Mouse (Mus musculus) MEL (cell line): ENCODE measurements around the gene Pla2g2f. TPM values are rescaled to one million over a fixed set of nuclear protein-coding genes. Genes with fewer than 3 reads are reported as not detected.

Source experiments
- DNase-seq: peaks from one replicate; pipeline ENCODE4 v3.0.0; 2011; ENCODE audit warnings: low read depth, low spot score
- H3K27ac ChIP-seq: 2 replicates; pipeline ENCODE4 v1.5.1; 2012; ENCODE audit warnings: low read depth, mild to moderate bottlenecking, control low read depth, low read length, moderate library complexity; ENCODE audit not compliant: control insufficient read depth
- H3K27me3 ChIP-seq, 2 experiments: fragments of 150-350 bp in 1 of 2; sonication (generic) in 1 of 2; 2 replicates each; pipeline ENCODE4 v1.6.1; 2012; ENCODE audit warnings: low read length in 2 of 2, mild to moderate bottlenecking in 2 of 2, improper control_type of control experiment in 1 of 2, moderate library complexity in 1 of 2; ENCODE audit not compliant: insufficient read depth in 2 of 2, control insufficient read depth in 1 of 2
- H3K36me3 ChIP-seq, 2 experiments: 2 replicates each; pipeline ENCODE4 v1.6.1; 2012 to 2014; ENCODE audit warnings: low read length in 2 of 2, improper control_type of control experiment in 1 of 2, inconsistent platforms in 1 of 2, mild to moderate bottlenecking in 1 of 2; ENCODE audit not compliant: insufficient read depth in 2 of 2, control insufficient read depth in 1 of 2
- H3K4me1 ChIP-seq, 2 experiments: fragments of 150-350 bp in 1 of 2; sonication (generic) in 1 of 2; 2 replicates each; pipeline ENCODE4 v1.6.1; 2012; ENCODE audit warnings: low read length in 2 of 2, improper control_type of control experiment in 1 of 2, mild to moderate bottlenecking in 1 of 2; ENCODE audit not compliant: insufficient read depth in 2 of 2, control insufficient read depth in 1 of 2
- H3K4me3 ChIP-seq, 2 experiments: fragments of 150-350 bp in 1 of 2; sonication (generic) in 1 of 2; 2 replicates each; pipeline ENCODE4 v1.5.1; 2012; ENCODE audit warnings: low read depth in 2 of 2, low read length in 2 of 2, mild to moderate bottlenecking in 2 of 2, moderate library complexity in 2 of 2, control low read depth in 1 of 2, improper control_type of control experiment in 1 of 2; ENCODE audit not compliant: control insufficient read depth in 1 of 2, insufficient read depth in 1 of 2
- H3K79me2 ChIP-seq: 2 replicates; pipeline ENCODE4 v1.6.1; 2012; ENCODE audit warnings: mild to moderate bottlenecking, low read length, moderate library complexity; ENCODE audit not compliant: control insufficient read depth, poor library complexity, insufficient read depth
- H3K9ac ChIP-seq: 2 replicates; pipeline ENCODE4 v1.6.1; 2012; ENCODE audit warnings: low read depth, mild to moderate bottlenecking, control low read depth, low read length, moderate library complexity; ENCODE audit not compliant: control insufficient read depth, poor library complexity, severe bottlenecking
- H3K9me3 ChIP-seq: fragments of 150-350 bp; sonication (generic); replicated peaks from 2 replicates; pipeline ENCODE4 v1.6.1; 2012; ENCODE audit warnings: mild to moderate bottlenecking, low read length, improper control_type of control experiment, moderate library complexity; ENCODE audit not compliant: insufficient read depth
- CHD2 ChIP-seq: IDR thresholded peaks from 2 replicates; pipeline ENCODE4 v1.6.1; 2011; ENCODE audit warnings: low read length, improper control_type of control experiment
- CTCF ChIP-seq, 3 experiments: IDR thresholded peaks in 2 of 3; conservative IDR thresholded peaks in 1 of 3; 2 replicates each; pipeline ENCODE4 v1.5.1; 2011 to 2012; ENCODE audit warnings: low read length in 3 of 3, low read depth in 2 of 3, mild to moderate bottlenecking in 2 of 3, improper control_type of control experiment in 1 of 3, inconsistent platforms in 1 of 3, mixed read lengths in 1 of 3, moderate library complexity in 1 of 3; ENCODE audit not compliant: control insufficient read depth in 1 of 3, insufficient read depth in 1 of 3, poor library complexity in 1 of 3, severe bottlenecking in 1 of 3
- E2F4 ChIP-seq: IDR thresholded peaks from 2 replicates; pipeline ENCODE4 v1.6.1; 2011; ENCODE audit warnings: low read depth, low read length, improper control_type of control experiment, borderline replicate concordance
- EP300 ChIP-seq, 2 experiments: IDR thresholded peaks; 2 replicates each; pipeline ENCODE4 v1.6.1; 2011; ENCODE audit warnings: improper control_type of control experiment in 2 of 2, low read length in 2 of 2, low read depth in 1 of 2, mild to moderate bottlenecking in 1 of 2
- ETS1 ChIP-seq: IDR thresholded peaks from 2 replicates; pipeline ENCODE4 v1.6.1; 2012; ENCODE audit warnings: low read depth, mild to moderate bottlenecking, inconsistent platforms, low read length, improper control_type of control experiment, moderate library complexity
- GABPA ChIP-seq: IDR thresholded peaks from 2 replicates; pipeline ENCODE4 v1.6.1; 2012; ENCODE audit warnings: low read depth, mild to moderate bottlenecking, inconsistent platforms, low read length, improper control_type of control experiment, moderate library complexity
- GATA1 ChIP-seq: IDR thresholded peaks from 2 replicates; pipeline ENCODE4 v1.6.1; 2011; ENCODE audit warnings: low read depth, low read length, improper control_type of control experiment
- HCFC1 ChIP-seq: IDR thresholded peaks from 2 replicates; pipeline ENCODE4 v1.6.1; 2012; ENCODE audit warnings: low read depth, mild to moderate bottlenecking, inconsistent platforms, low read length, improper control_type of control experiment, moderate library complexity
- JUND ChIP-seq: IDR thresholded peaks from 2 replicates; pipeline ENCODE4 v1.6.1; 2011; ENCODE audit warnings: low read depth, mild to moderate bottlenecking, improper control_type of control experiment, low read length
- MAFK ChIP-seq: IDR thresholded peaks from 2 replicates; pipeline ENCODE4 v1.6.1; 2011; ENCODE audit warnings: low read depth, mild to moderate bottlenecking, low read length, improper control_type of control experiment, borderline replicate concordance
- MAX ChIP-seq: IDR thresholded peaks from 2 replicates; pipeline ENCODE4 v1.6.1; 2011; ENCODE audit warnings: low read length, improper control_type of control experiment
- MEF2A ChIP-seq: IDR thresholded peaks from 2 replicates; pipeline ENCODE4 v1.6.1; 2014; ENCODE audit warnings: low read depth, mild to moderate bottlenecking, inconsistent platforms, low read length, improper control_type of control experiment; ENCODE audit not compliant: poor library complexity, insufficient replicate concordance, severe bottlenecking; ENCODE audit errors: extremely low read depth
- MXI1 ChIP-seq: IDR thresholded peaks from 2 replicates; pipeline ENCODE4 v1.6.1; 2011; ENCODE audit warnings: mild to moderate bottlenecking, low read depth, low read length, improper control_type of control experiment
- MYB ChIP-seq: IDR thresholded peaks from 2 replicates; pipeline ENCODE4 v1.6.1; 2011; ENCODE audit warnings: mild to moderate bottlenecking, low read depth, low read length, improper control_type of control experiment
- MYC ChIP-seq: IDR thresholded peaks from 2 replicates; pipeline ENCODE4 v1.6.1; 2011; ENCODE audit warnings: low read depth, mild to moderate bottlenecking, low read length, improper control_type of control experiment, moderate library complexity
- NELFE ChIP-seq: IDR thresholded peaks from 2 replicates; pipeline ENCODE4 v1.6.1; 2011; ENCODE audit warnings: low read depth, low read length, improper control_type of control experiment
- POLR2AphosphoS5 ChIP-seq: IDR thresholded peaks from 2 replicates; pipeline ENCODE4 v1.6.1; 2012; ENCODE audit warnings: low read depth, borderline replicate concordance, mild to moderate bottlenecking, inconsistent platforms, low read length, moderate library complexity, mixed read lengths
- RCOR1 ChIP-seq: IDR thresholded peaks from 2 replicates; pipeline ENCODE4 v1.6.1; 2012; ENCODE audit warnings: low read depth, mild to moderate bottlenecking, inconsistent platforms, low read length, improper control_type of control experiment
- TBP ChIP-seq: IDR thresholded peaks from 2 replicates; pipeline ENCODE4 v1.8.0; 2011; ENCODE audit warnings: low read depth, low read length, improper control_type of control experiment
- USF1 ChIP-seq: IDR thresholded peaks from 2 replicates; pipeline ENCODE4 v1.6.1; 2014; ENCODE audit warnings: low read depth, mild to moderate bottlenecking, inconsistent platforms, low read length, improper control_type of control experiment, moderate library complexity
- USF2 ChIP-seq, 2 experiments: IDR thresholded peaks; 2 replicates each; pipeline ENCODE4 v1.6.1; 2011 to 2012; ENCODE audit warnings: improper control_type of control experiment in 2 of 2, low read length in 2 of 2, borderline replicate concordance in 1 of 2, inconsistent platforms in 1 of 2, low read depth in 1 of 2, mild to moderate bottlenecking in 1 of 2; ENCODE audit not compliant: insufficient read depth in 1 of 2
- ZC3H11A ChIP-seq: IDR thresholded peaks from 2 replicates; pipeline ENCODE4 v1.6.1; 2012; ENCODE audit warnings: low read depth, mild to moderate bottlenecking, inconsistent platforms, low read length, improper control_type of control experiment
- ZMIZ1 ChIP-seq: IDR thresholded peaks from 2 replicates; pipeline ENCODE4 v1.6.1; 2012; ENCODE audit warnings: low read depth, mild to moderate bottlenecking, inconsistent platforms, low read length, improper control_type of control experiment, moderate library complexity
- polyA plus RNA-seq, 2 experiments: library from polyadenylated mRNA; stranded (reverse) in 1 of 2; unstranded in 1 of 2; fragments of >175 nt in 1 of 2; fragments of >200 nt in 1 of 2; gene quantifications; 2 replicates each; pipeline versions ENCODE4 v1.2.1 to v1.2.4; 2012; ENCODE audit warnings: low replicate concordance in 2 of 2, low read depth in 1 of 2; ENCODE audit not compliant: insufficient read length in 2 of 2, insufficient read depth in 1 of 2, missing spikeins in 1 of 2
- total RNA-seq: library from RNA; depleted of rRNA; stranded (reverse); fragments of 300-350 nt; gene quantifications from 2 replicates; pipeline ENCODE4 v1.2.3, GENCODE M21; 2012; rRNA removed

Gene Pla2g2f
- not detected in 2 replicates for total RNA-seq
- not detected for polyA plus RNA-seq

GRCm38 (mm10) chr4:138757416-138757815 lies at the start of gene Pla2g2f:
TSS of gene Pla2g2f (minus strand) at chr4:138757626.
- H3K27me3 ChIP-seq: no peaks in the 10 kb centered on the region
- no peak for DNase-seq
- no peaks in the 10 kb centered on the region for H3K9me3 ChIP-seq
- TF ChIP-seq GATA1: no peak
- no peak for TF ChIP-seq JUND
- no peak for TF ChIP-seq MYC
- no peak for TF ChIP-seq ZC3H11A
- TF ChIP-seq NELFE: no peak
- no peak for TF ChIP-seq MXI1
- no peak for TF ChIP-seq CTCF (IDR thresholded peaks at IDR 0.05 in 2 of 3, conservative IDR thresholded peaks at IDR 0.05 in 1 of 3; ENCODE audit: control insufficient read depth in 1 of 3, insufficient read depth in 1 of 3, low read depth in 2 of 3, low read length in 3 of 3, poor library complexity in 1 of 3, severe bottlenecking in 1 of 3)
- TF ChIP-seq MAX: no peak
- no peak for TF ChIP-seq POLR2AphosphoS5
- TF ChIP-seq ZMIZ1: no peak
- no peak for TF ChIP-seq MAFK
- TF ChIP-seq EP300 (IDR thresholded peaks at IDR 0.05; ENCODE audit: low read depth in 1 of 2, low read length in 2 of 2): no peak
- H3K79me2 ChIP-seq: no peaks in the 10 kb centered on the region
- H3K4me3 ChIP-seq: no peak within 1 kb of the TSS
- H3K9ac ChIP-seq: no peak within 1 kb of the TSS
- H3K27ac ChIP-seq: no peak within 1 kb of the TSS
- no peaks in the 10 kb centered on the region for H3K36me3 ChIP-seq
- H3K4me1 ChIP-seq: no peaks in the 10 kb centered on the region

GRCm38 (mm10) chr4:138806920-138807541 lies 49.6 kb upstream of the Pla2g2f start:
- no peak overlapping the region for H3K9ac ChIP-seq
- H3K27me3 ChIP-seq: no peaks in the 10 kb centered on the region
- no peak for TF ChIP-seq MXI1
- no peak for TF ChIP-seq JUND
- no peaks in the 10 kb centered on the region for H3K79me2 ChIP-seq
- no peaks in the 10 kb centered on the region for H3K4me1 ChIP-seq
- no peak overlapping the region for H3K27ac ChIP-seq
- no peak for DNase-seq
- H3K9me3 ChIP-seq: no peaks in the 10 kb centered on the region
- H3K36me3 ChIP-seq: no peaks in the 10 kb centered on the region
- H3K4me3 ChIP-seq: no peak overlapping the region

- Histone ChIP-seq H3K4me1 (no peaks in the 10 kb centered on the region), H3K9ac (no peak overlapping the region), H3K9me3 (no peaks in the 10 kb centered on the region), H3K27me3 (no peaks in the 10 kb centered on the region), H3K27ac (no peak overlapping the region), H3K79me2 (no peaks in the 10 kb centered on the region), H3K36me3 (no peaks in the 10 kb centered on the region), H3K4me3 (no peak overlapping the region)
- TF ChIP-seq CHD2: no peak
- no peak for TF ChIP-seq USF1
- TF ChIP-seq MEF2A: no peak
- TF ChIP-seq USF2 (IDR thresholded peaks at IDR 0.05; ENCODE audit: borderline replicate concordance in 1 of 2, insufficient read depth in 1 of 2, low read depth in 1 of 2, low read length in 2 of 2): no peak
- TF ChIP-seq ETS1: no peak
- no peak for TF ChIP-seq TBP
- TF ChIP-seq RCOR1: no peak
- no peak for TF ChIP-seq HCFC1
- TF ChIP-seq MYC: no peak
- no peak for TF ChIP-seq MYB
- TF ChIP-seq MXI1: no peak
- TF ChIP-seq GABPA: no peak
- no peak for TF ChIP-seq MAFK
- TF ChIP-seq E2F4: no peak
- no peak for TF ChIP-seq CTCF (IDR thresholded peaks at IDR 0.05 in 2 of 3, conservative IDR thresholded peaks at IDR 0.05 in 1 of 3; ENCODE audit: control insufficient read depth in 1 of 3, insufficient read depth in 1 of 3, low read depth in 2 of 3, low read length in 3 of 3, poor library complexity in 1 of 3, severe bottlenecking in 1 of 3)
- no peak for DNase-seq
These were observed 48.7 kb upstream of the Pla2g2f start for GRCm38 (mm10) chr4:138806160-138806559.
